Mouse (Mus musculus): Measurements from ENCODE around the gene Cfap126.

DNA sequence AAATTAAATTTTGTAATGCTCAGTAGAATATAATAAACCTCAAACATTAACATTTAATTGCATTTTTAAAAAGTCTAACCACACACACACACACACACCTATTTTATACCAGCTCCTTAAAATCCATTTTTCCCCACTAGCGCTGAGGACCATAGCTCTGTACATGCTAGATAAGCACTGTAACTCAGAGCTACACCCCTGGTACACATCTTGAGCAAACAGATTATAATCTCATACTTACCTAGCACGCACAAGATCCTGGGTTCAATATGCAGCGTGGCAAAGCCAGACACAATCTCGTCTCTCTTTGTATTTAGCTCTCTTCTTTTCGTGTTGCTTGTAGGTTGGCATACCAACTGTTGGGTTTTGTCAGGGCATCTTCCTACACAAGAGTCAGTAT is 10.7 kb downstream of the Cfap126 start:
- TF ChIP-seq CTCF (IDR thresholded peaks at IDR 0.05; ENCODE audit: control insufficient read depth, insufficient read depth, insufficient read length): no peak
- no peak for TF ChIP-seq MAX (IDR thresholded peaks at IDR 0.05)
- no peak for TF ChIP-seq MYOD1 (IDR thresholded peaks at IDR 0.05; ENCODE audit: control insufficient read depth, insufficient read length, low read depth)
- TF ChIP-seq CEBPB (IDR thresholded peaks at IDR 0.05; ENCODE audit: low read depth): no peak
- no peak for TF ChIP-seq MYOG (IDR thresholded peaks at IDR 0.05; ENCODE audit: control insufficient read depth, extremely low read depth, insufficient read length)
- no peak for TF ChIP-seq USF1 (IDR thresholded peaks at IDR 0.05; ENCODE audit: low read depth)
- TF ChIP-seq FOSL1 (IDR thresholded peaks at IDR 0.05; ENCODE audit: insufficient read depth, low read length, poor library complexity, severe bottlenecking): no peak
